Mouse (Mus musculus) forebrain, embryonic 14.5 days (tissue): ENCODE measurements around the gene Pqbp1. TPM values are rescaled to one million over a fixed set of nuclear protein-coding genes. Genes with fewer than 3 reads are reported as not detected.

ENCODE experiments used
- ATAC-seq: fragments of 200-750 bp; cut with Nextera tagmentation; 2 replicates; pipeline ENCODE4 v1.8.0; 2017; ENCODE audit warnings: mild to moderate bottlenecking, moderate library complexity
- DNase-seq: peaks from one replicate; pipeline ENCODE4 v3.0.0-alpha.2; 2015; ENCODE audit warnings: low spot score
- H3K27ac ChIP-seq: fragments of 300-500 bp; sonication (generic); 2 replicates; pipeline ENCODE4 v1.5.1; 2014; ENCODE audit warnings: low read depth, mild to moderate bottlenecking, control low read depth, low read length, moderate library complexity
- H3K27me3 ChIP-seq: fragments of 300-500 bp; sonication (generic); replicated peaks from 2 replicates; pipeline ENCODE4 v1.6.1; 2014; ENCODE audit warnings: low read length, control low read depth, mixed read lengths; ENCODE audit not compliant: control insufficient read depth, insufficient read depth
- H3K36me3 ChIP-seq: fragments of 300-500 bp; sonication (generic); 2 replicates; pipeline ENCODE4 v1.6.1; 2014; ENCODE audit warnings: low read length, control low read depth; ENCODE audit not compliant: control insufficient read depth, insufficient read depth
- H3K4me1 ChIP-seq: fragments of 300-500 bp; sonication (generic); 2 replicates; pipeline ENCODE4 v1.6.1; 2014; ENCODE audit warnings: antibody characterized with exemption, low read length, control low read depth; ENCODE audit not compliant: control insufficient read depth, insufficient read depth
- H3K4me2 ChIP-seq: fragments of 300-500 bp; sonication (generic); 2 replicates; pipeline ENCODE4 v1.6.1; 2014; ENCODE audit warnings: mild to moderate bottlenecking, control low read depth, low read length
- H3K4me3 ChIP-seq: fragments of 300-500 bp; sonication (generic); 2 replicates; pipeline ENCODE4 v1.5.1; 2014; ENCODE audit warnings: low read depth, low read length, control low read depth
- H3K9ac ChIP-seq: fragments of 300-500 bp; sonication (generic); 2 replicates; pipeline ENCODE4 v1.6.1; 2014; ENCODE audit warnings: mild to moderate bottlenecking, low read length, control low read depth, moderate library complexity
- H3K9me3 ChIP-seq: fragments of 300-500 bp; sonication (generic); replicated peaks from 2 replicates; pipeline ENCODE4 v1.6.1; 2016; ENCODE audit warnings: low read length, control low read depth, mixed read lengths; ENCODE audit not compliant: control insufficient read depth
- WGBS: fragments of 180-500 bp; shearing (Covaris S2); extraction: QIAGEN DNeasy Blood & Tissue Kit; methylation state at CpG from one replicate; pipeline ENCODE4 v1.1.7; 2014; 5-methylcytosine and 5-hydroxymethylcytosine counted together
- polyA plus RNA-seq: library from polyadenylated mRNA; unstranded; fragments of >200 nt; fragmentation: Nextera tagmentation; extraction: Ambion mirVana; gene quantifications from 2 replicates; pipeline ENCODE4 v1.2.1, GENCODE M21; 2014

Gene Pqbp1
- polyA plus RNA-seq, 1 experiment from 2014 or later, result 144 TPM

DNA sequence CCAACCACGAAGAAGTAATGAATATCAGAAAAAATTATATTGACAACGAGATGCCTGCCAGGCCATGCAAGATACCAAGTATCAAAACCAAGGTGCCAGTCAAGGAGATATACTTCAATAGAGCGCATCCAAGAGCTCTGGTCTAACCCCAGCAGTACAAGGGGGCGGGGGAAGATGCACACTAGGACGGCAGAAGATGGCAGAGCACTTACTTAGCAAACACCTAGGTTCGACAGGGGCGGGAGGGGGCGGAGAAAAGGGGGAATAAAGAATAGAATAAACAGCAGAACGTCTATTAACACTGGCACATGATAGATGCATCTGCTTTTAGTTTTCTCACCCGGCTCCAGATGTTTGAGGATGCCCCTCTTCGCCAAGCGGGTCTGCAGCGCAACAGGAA is 858 bp downstream of the Pqbp1 start:
- no peak for ATAC-seq
- peaks cover 21% of the 10 kb centered on the region for H3K36me3 ChIP-seq
- DNase-seq, result no peak
- peak overlapping the region; percentile 52 for H3K4me3 ChIP-seq
- H3K9ac ChIP-seq, result peak overlapping the region; percentile 65
- WGBS, result 38% methylated on average over 13 of the region's 13 CpGs
- H3K27ac ChIP-seq, result no peak overlapping the region
- H3K4me2 ChIP-seq, result peak overlapping the region; percentile 56
- no peaks in the 10 kb centered on the region for H3K27me3 ChIP-seq
- H3K9me3 ChIP-seq, result no peaks in the 10 kb centered on the region
- H3K4me1 ChIP-seq, result no peaks in the 10 kb centered on the region

DNA sequence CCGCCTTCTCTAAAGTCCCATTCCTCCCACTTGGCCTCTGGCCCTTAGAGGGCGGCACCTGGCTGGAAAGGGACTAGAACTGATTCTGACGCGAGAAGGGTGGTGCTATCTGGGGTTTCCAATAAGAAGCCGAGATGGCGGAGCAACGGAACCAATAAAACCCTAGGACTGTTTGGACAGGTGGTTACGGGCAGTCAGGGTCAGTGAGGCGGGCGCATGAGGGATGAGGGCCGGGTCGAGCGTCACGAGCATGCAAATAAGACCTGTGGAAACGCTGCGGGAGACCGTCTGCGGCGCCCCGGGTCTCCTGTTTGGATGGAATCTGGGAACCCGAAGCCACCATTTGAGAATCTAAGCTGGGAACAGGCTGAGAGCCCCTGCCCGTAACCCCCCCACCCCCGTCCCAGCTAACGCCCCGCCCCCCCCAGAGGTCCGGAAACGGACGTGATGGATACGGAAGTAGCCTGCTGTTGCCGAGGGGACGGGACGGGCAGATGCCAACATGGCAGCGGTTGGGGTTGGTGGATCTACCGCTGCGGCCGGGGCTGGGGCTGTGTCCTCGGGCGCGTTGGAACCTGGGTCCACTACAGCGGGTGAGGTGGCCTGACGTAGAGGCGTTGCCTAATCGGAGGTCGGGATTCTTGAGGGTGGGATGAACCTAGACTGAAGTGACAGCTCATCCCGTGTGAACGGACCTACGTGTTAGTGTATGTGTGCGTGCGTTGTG is 15.1 kb downstream of the Pqbp1 start, which contains the start of gene Slc35a2:
Gene Slc35a2, plus strand, starts transcription at position 188 of the 727 bp plus-strand sequence.
- peak; percentile 82 for DNase-seq
- 27% methylated on average over 48 of the region's 49 CpGs for WGBS

GRCm38 (mm10) chrX:7879819-7880218 is 19.2 kb downstream of the Pqbp1 start:
- Histone ChIP-seq H3K9ac (peak overlapping the region; percentile 25; the same call in 1 of the 2 replicates), H3K9me3 (no peaks in the 10 kb centered on the region), H3K4me1 (peaks cover 1% of the 10 kb centered on the region), H3K4me2 (peak overlapping the region; percentile 84), H3K27ac (no peak overlapping the region), H3K27me3 (no peaks in the 10 kb centered on the region), H3K36me3 (no peaks in the 10 kb centered on the region), H3K4me3 (0 out of 2 replicates have a peak overlapping the region, but pooled peaks have one; percentile 45)
- 25% methylated on average over 11 of the region's 11 CpGs for WGBS
- ATAC-seq (peak; percentile 54), DNase-seq (peak; percentile 79)

More for the DNA sequence above, 15.1 kb downstream of the Pqbp1 start, which contains the start of gene Slc35a2:
- H3K27ac ChIP-seq, result peak within 1 kb of the TSS; percentile 80
- peaks cover 2% of the 10 kb centered on the region for H3K4me1 ChIP-seq
- peak within 1 kb of the TSS; percentile 58 for H3K9ac ChIP-seq
- H3K4me3 ChIP-seq, result peak within 1 kb of the TSS; percentile 50
- 0 out of 2 replicates have a peak, but pooled peaks cover 4% of the 10 kb centered on the region for H3K36me3 ChIP-seq
- peak within 1 kb of the TSS; percentile 59 for H3K4me2 ChIP-seq
- ATAC-seq, result peak; percentile 87
- no peaks in the 10 kb centered on the region for H3K9me3 ChIP-seq
- no peaks in the 10 kb centered on the region for H3K27me3 ChIP-seq

DNA sequence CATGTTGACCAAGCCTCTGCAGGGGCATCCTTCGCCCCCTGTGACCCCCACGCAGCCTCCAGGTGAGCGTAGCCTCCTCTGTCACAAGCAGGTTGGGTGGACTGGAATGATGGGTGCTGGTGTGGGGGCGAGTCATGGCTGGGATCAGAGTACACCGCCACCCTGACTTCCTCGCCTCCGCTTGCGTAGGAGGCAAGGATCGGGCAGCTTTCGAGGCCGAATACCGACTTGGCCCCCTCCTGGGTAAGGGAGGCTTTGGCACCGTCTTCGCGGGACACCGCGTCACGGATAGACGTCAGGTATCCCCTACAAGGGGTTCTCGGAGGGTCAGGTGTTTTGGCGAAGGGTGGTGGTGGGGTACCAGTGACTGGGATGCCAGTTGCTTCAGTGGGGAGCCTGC is 20.6 kb downstream of the Pqbp1 start:
- DNase-seq (no peak), ATAC-seq (no peak; the same call in none of the 2 replicates)
- Histone ChIP-seq H3K4me1 (no peaks in the 10 kb centered on the region), H3K27ac (peak overlapping the region; percentile 33; the same call in 1 of the 2 replicates), H3K4me2 (peak overlapping the region; percentile 84), H3K9ac (peak overlapping the region; percentile 63), H3K36me3 (peaks cover 9% of the 10 kb centered on the region; the same call in 1 of the 2 replicates), H3K27me3 (no peaks in the 10 kb centered on the region), H3K4me3 (peak overlapping the region; percentile 45), H3K9me3 (no peaks in the 10 kb centered on the region)
- 36% methylated on average over 21 of the region's 21 CpGs for WGBS

- H3K27me3 ChIP-seq, result no peaks in the 10 kb centered on the region
- H3K4me1 ChIP-seq, result no peaks in the 10 kb centered on the region
- peak within 1 kb of the TSS; percentile 45 for H3K4me3 ChIP-seq
- 37% methylated on average over 30 of the region's 38 CpGs for WGBS
- H3K9me3 ChIP-seq, result no peaks in the 10 kb centered on the region
- H3K4me2 ChIP-seq, result peak within 1 kb of the TSS; percentile 84
- H3K27ac ChIP-seq, result peak within 1 kb of the TSS; percentile 33; the same call in 1 of the 2 replicates
- ATAC-seq (peak; percentile 94), DNase-seq (peak; percentile 89)
- H3K36me3 ChIP-seq, result peaks cover 14% of the 10 kb centered on the region; the same call in 1 of the 2 replicates
- H3K9ac ChIP-seq, result peak within 1 kb of the TSS; percentile 63
Observed at GRCm38 (mm10) chrX:7878007-7878419, 21.1 kb downstream of the Pqbp1 start, which contains the start of gene Pim2. TSS of gene Pim2 (plus strand) at chrX:7878262.

DNA sequence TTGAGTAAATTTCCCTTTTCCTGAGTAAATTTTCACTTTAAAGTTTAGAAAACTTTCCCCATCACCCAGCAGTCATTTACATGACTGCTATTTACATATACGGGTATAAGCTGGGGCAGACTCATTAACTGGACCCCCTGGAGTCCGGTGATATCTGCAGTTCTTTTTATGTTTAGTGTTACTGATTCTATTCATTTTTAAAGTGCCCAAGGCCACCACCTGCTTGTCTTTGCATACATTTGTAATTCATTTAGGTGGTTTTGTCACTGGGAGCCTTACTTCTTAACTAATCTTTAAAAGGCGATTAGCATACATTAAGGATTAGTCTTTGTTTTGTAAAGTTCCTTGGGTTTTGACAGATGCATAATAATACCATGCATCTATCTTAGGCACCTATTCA is 29.2 kb downstream of the Pqbp1 start:
- H3K27me3 ChIP-seq, result no peaks in the 10 kb centered on the region
- no peaks in the 10 kb centered on the region for H3K4me1 ChIP-seq
- DNase-seq (peak; percentile 19), ATAC-seq (no peak)
- no peak overlapping the region for H3K27ac ChIP-seq
- WGBS, result 22% methylated on average over 3 of the region's 3 CpGs
- no peak overlapping the region for H3K4me3 ChIP-seq
- H3K9me3 ChIP-seq, result no peaks in the 10 kb centered on the region
- no peak overlapping the region for H3K4me2 ChIP-seq
- no peak overlapping the region for H3K9ac ChIP-seq
- peaks cover 32% of the 10 kb centered on the region; the same call in 1 of the 2 replicates for H3K36me3 ChIP-seq

DNA sequence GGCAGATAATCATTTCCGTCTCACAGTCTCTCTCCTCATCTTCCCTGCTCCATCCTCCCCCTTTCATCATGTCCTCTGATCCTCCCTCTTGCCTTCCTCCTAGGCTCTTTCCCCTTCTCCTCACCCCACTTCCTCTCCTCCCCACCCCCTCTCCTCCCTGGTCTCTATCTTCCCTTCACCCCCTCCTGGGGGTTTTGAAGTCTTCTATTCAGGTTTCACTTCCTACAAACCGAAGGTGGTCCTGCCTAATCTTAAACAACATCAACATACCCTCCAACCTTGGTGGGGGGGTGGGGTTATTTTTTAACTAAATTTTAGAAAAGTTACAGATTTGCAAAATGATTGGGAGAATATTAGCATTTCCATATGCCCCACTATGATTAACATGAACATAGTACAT is 30.6 kb downstream of the Pqbp1 start:
- Histone ChIP-seq H3K9me3 (no peaks in the 10 kb centered on the region), H3K4me3 (no peak overlapping the region), H3K4me1 (no peaks in the 10 kb centered on the region), H3K4me2 (no peak overlapping the region), H3K27ac (no peak overlapping the region), H3K27me3 (no peaks in the 10 kb centered on the region), H3K36me3 (peaks cover 24% of the 10 kb centered on the region; the same call in 1 of the 2 replicates), H3K9ac (no peak overlapping the region)
- 42% methylated on average over 2 of the region's 2 CpGs for WGBS
- no peak for DNase-seq
- no peak for ATAC-seq

DNA sequence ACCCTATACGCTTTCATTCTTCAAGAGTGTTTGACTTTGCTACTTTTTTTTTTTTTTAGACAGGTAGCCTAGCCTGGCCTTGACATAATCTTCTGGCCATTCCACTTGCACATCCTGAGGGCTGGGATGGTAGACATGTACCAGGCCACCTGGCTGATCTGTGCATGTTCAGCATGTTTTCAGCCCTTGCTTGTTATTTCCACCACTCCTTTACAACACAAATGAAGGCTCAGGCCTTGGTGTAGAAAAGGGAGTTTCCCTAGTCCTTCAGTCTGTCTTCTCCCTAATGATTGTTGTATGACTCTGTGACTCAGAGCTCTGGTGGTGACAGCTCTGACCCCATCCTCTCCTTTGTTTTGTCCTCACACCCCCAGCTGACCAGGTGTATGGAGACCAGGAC is 31.9 kb downstream of the Pqbp1 start:
- Histone ChIP-seq H3K4me2 (no peak overlapping the region), H3K9me3 (no peaks in the 10 kb centered on the region), H3K27ac (no peak overlapping the region), H3K27me3 (no peaks in the 10 kb centered on the region), H3K4me1 (no peaks in the 10 kb centered on the region), H3K36me3 (peaks cover 13% of the 10 kb centered on the region; the same call in 1 of the 2 replicates), H3K4me3 (no peak overlapping the region), H3K9ac (no peak overlapping the region)
- ATAC-seq (no peak), DNase-seq (no peak)
- WGBS, result 94% methylated on average over 1 of the region's 1 CpGs

GRCm38 (mm10) chrX:7865786-7866185 is 33.3 kb downstream of the Pqbp1 start:
- Histone ChIP-seq H3K9ac (no peak overlapping the region), H3K4me1 (no peaks in the 10 kb centered on the region), H3K4me3 (no peak overlapping the region), H3K27me3 (no peaks in the 10 kb centered on the region), H3K36me3 (peaks cover 12% of the 10 kb centered on the region; the same call in 1 of the 2 replicates), H3K4me2 (no peak overlapping the region), H3K27ac (no peak overlapping the region), H3K9me3 (no peaks in the 10 kb centered on the region)
- DNase-seq, result no peak
- no peak for ATAC-seq
- WGBS, result 55% methylated on average over 2 of the region's 2 CpGs
